Mouse (Mus musculus): ENCODE data around the gene Tssk3.

- no peak for TF ChIP-seq CTCF (IDR thresholded peaks at IDR 0.05; ENCODE audit: borderline replicate concordance, control insufficient read depth, extremely low read depth, insufficient read depth, low read length, poor library complexity)
- no peak for TF ChIP-seq POLR2A (IDR thresholded peaks at IDR 0.05; ENCODE audit: control insufficient read depth, extremely low read depth, insufficient read depth, low read length, poor library complexity)
Measured at GRCm38 (mm10) chr4:129490972-129491880, at the start of gene Tssk3, which contains the start of gene Fam229a.
